Comparison of ENCODE assay signal across 8 mouse cellular contexts in genomic region chr4:48044491-48045211, GRCm38 (mm10). TPM values are rescaled to one million over a fixed set of nuclear protein-coding genes. Genes with fewer than 3 reads are reported as not detected.
DNase-seq lines count a peak whose midpoint lies in the region; ATAC-seq and TF ChIP-seq lines count a peak whose summit lies in the region.

TSS of gene Nr4a3 (plus strand) at chr4:48045153.

- H3K9me3 ChIP-seq in hindbrain, postnatal 0 days (ENCODE audit: low read length), result no peaks in the 10 kb centered on the region

- WGBS in hindbrain, postnatal 0 days, result under 1% methylated on average over 41 of the region's 54 CpGs
- WGBS in macrophage (ENCODE audit: missing documents), result 1% methylated on average over 41 of the region's 54 CpGs

- peak within 1 kb of the TSS; percentile 100 for H3K27ac ChIP-seq in gastrocnemius, adult 2 months
- H3K27ac ChIP-seq in hindbrain, postnatal 0 days, result peak within 1 kb of the TSS; percentile 96
- peak within 1 kb of the TSS; percentile 86 for H3K27ac ChIP-seq in left cerebral cortex, adult 2 months
- H3K27ac ChIP-seq in macrophage, result peak within 1 kb of the TSS; percentile 84

- peaks cover 18% of the 10 kb centered on the region for H3K4me1 ChIP-seq in hindbrain, postnatal 0 days (ENCODE audit: insufficient read depth, low read length)

- peak; percentile 98 for DNase-seq in gastrocnemius, adult 2 months
- DNase-seq in hindbrain, postnatal 0 days (ENCODE audit: low spot score), result peak; percentile 93
- DNase-seq in left cerebral cortex, adult 2 months (ENCODE audit: extremely low spot score in 1 of 2, low spot score in 2 of 2), result peak; percentile 87 to 90
- DNase-seq in retina, postnatal 7 days (ENCODE audit: low read depth, low spot score), result peak; percentile 83
- peak; percentile 80 to 81 for DNase-seq in urinary bladder, adult 18-20 months (ENCODE audit: low spot score in 2 of 2)

- peak within 1 kb of the TSS; percentile 100 for H3K4me2 ChIP-seq in hindbrain, postnatal 0 days (ENCODE audit: low read depth, low read length)

- no peaks in the 10 kb centered on the region for H3K36me3 ChIP-seq in hindbrain, postnatal 0 days (ENCODE audit: insufficient read depth, low read length)
- no peaks in the 10 kb centered on the region for H3K36me3 ChIP-seq in macrophage (ENCODE audit: inconsistent target)

- peaks cover 8% of the 10 kb centered on the region; the same call in 1 of the 2 replicates for H3K27me3 ChIP-seq in hindbrain, postnatal 0 days (ENCODE audit: insufficient read depth, low read length)

- peak; percentile 54 for TF ChIP-seq CTCF in gastrocnemius, adult 2 months (IDR thresholded peaks at IDR 0.05)
- TF ChIP-seq CTCF in hindbrain, postnatal 0 days (IDR thresholded peaks at IDR 0.05; ENCODE audit: low read depth), result no peak; the same call in 1 of the 2 replicates
- TF ChIP-seq CTCF in left cerebral cortex, adult 2 months (IDR thresholded peaks at IDR 0.05), result peak; percentile 4

- H3K79me2 ChIP-seq in macrophage (ENCODE audit: inconsistent target), result no peaks in the 10 kb centered on the region

- intact Hi-C loops in gastrocnemius, adult 2 months (cut with DNase I), result loop anchor here (1.0 to 10.0 kb wide), 7 partner anchors 83 to 610 kb away; no protein-coding TSS in a partner anchor
- intact Hi-C loops in left cerebral cortex, adult 2 months (cut with DNase I), result loop anchor here (2.0 to 10.0 kb wide), 6 partner anchors 96 to 540 kb away; partner anchors contain the start of genes Erp44 and Invs

- peak; percentile 47 for ATAC-seq in activated CD4-positive, CD25-positive, alpha-beta regulatory T cell, adult 4 months
- peak; percentile 43 for ATAC-seq in common myeloid progenitor, adult 5-6 weeks (replicated peaks; ENCODE audit: low read depth, poor library complexity, severe bottlenecking)
- ATAC-seq in hindbrain, postnatal 0 days, result peak; percentile 77

- peak within 1 kb of the TSS; percentile 67 for H3K9ac ChIP-seq in hindbrain, postnatal 0 days (replicated peaks; ENCODE audit: low read length)

- peak within 1 kb of the TSS; percentile 94 for H3K4me3 ChIP-seq in gastrocnemius, adult 2 months
- H3K4me3 ChIP-seq in hindbrain, postnatal 0 days (ENCODE audit: low read length), result peak within 1 kb of the TSS; percentile 74
- peak within 1 kb of the TSS; percentile 71 for H3K4me3 ChIP-seq in left cerebral cortex, adult 2 months
- H3K4me3 ChIP-seq in macrophage (ENCODE audit: inconsistent target), result peak within 1 kb of the TSS; percentile 75

RNA-seq across cellular contexts. Expression of gene Nr4a3, which starts in this region (rescaled TPM):
- 1 to 10 TPM; 2.0 to 3.5 TPM for polyA plus RNA-seq in activated CD4-positive, CD25-positive, alpha-beta regulatory T cell, adult 4 months (2017; shearing (Covaris generic))
- 0.29 and 1.5 TPM in 2 replicates for total RNA-seq in common myeloid progenitor, adult 5-6 weeks (2017)
- total RNA-seq in gastrocnemius, adult 2 months (2021), result 10 to 100 TPM; 14.2 to 15.0 TPM
- 2.1 and 2.9 TPM in 2 replicates for total RNA-seq in hindbrain, postnatal 0 days (2014; rRNA removed)
- 1.2 and 1.8 TPM in 2 replicates for polyA plus RNA-seq in hindbrain, postnatal 0 days (2015; fragmentation: Nextera tagmentation; extraction: Ambion mirVana)
- total RNA-seq in left cerebral cortex, adult 2 months (2021), result 10 to 100 TPM; 23.9 to 53.9 TPM
- total RNA-seq in macrophage (2018; cell fraction: chromatin; rRNA removed), result 10 to 100 TPM in 8 of 26 experiments, 1 to 10 TPM in 13, under 1 TPM in 4, not detected in 1; 0.16 to 40.8 (median 5.8) TPM
- total RNA-seq in macrophage (2018; cell fraction: cytosol; rRNA removed), result 10 to 100 TPM in 3 of 26 experiments, 1 to 10 TPM in 13, under 1 TPM in 10; 0.23 to 25.5 (median 2.0) TPM
- total RNA-seq in macrophage (2018; cell fraction: nucleus; rRNA removed), result 10 to 100 TPM in 10 of 26 experiments, 1 to 10 TPM in 9, under 1 TPM in 7; 0.30 to 37.2 (median 3.2) TPM
- polyA plus RNA-seq in macrophage (2018), result 0.17 to 1.2 TPM (median 0.79 TPM) in 3 replicates

Comparison
In these comparisons a context has a peak if more than half of its experiments do, and no peak if none do; other contexts are left out.
1. Peak in every context shown above with its lines: DNase-seq, ATAC-seq, H3K4me3 ChIP-seq and H3K27ac ChIP-seq.